Mouse (Mus musculus) cerebellum, postnatal 4 days (tissue): ENCODE data around the gene Adra1b.
A peak's percentile ranks its signal among the peaks of the same experiment; 100 is the strongest.

Source experiments
- DNase-seq, 2 experiments: peaks; one replicate each; pipeline ENCODE4 v3.0.0; 2022; ENCODE audit warnings: low spot score in 2 of 2, mixed read lengths in 1 of 2

The Adra1b gene

GRCm38 (mm10) chr11:43820552-43821460 lies 80.2 kb downstream of the Adra1b start:
- no peak for DNase-seq

DNA sequence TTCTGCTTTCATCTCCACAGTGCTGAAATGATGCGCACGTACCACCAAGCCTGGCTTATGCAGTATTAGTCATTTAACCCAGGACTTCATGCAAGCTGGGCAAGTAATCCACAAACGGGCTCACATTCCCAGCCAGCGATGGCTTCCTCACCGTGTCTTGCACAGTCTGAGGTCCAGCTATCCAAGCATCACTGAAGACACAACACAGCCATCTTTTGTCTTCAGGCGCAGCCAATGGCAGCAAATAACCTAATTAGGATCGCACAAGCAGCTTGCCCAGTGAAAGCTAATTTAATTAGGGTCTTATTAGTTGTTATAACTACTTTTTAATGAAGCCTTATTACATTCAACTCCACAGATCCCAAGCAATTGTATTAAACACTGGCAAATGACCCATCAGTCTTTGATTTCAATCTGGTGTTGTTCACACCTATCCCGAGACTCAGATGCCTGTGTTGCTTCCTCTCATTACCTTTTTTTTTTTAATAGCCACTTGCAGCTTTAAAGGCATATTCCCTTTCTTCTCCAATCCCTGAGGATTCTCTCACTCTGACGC lies 83.6 kb downstream of the Adra1b start:
- no peak for DNase-seq

DNA sequence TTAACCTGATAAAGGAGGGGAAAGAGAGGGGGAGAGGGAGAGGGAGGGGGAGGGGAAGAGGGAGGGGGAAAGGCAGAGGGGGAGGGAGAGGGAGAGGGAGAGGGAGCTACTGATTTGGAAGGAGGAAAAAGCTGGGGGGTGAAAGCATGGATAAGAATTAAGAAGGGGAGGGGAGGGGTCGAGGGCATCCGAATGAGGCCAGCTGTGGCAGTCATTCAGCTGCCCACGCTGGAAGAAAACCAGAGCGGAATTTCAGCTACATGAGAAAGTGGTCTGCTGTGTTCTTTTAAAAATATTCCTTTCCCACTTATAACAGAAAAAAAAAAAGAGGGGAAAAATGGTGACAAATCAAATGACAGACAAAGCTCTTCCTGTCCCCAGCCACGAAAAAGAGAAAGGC lies 88.5 kb downstream of the Adra1b start:
- DNase-seq = no peak

GRCm38 (mm10) chr11:43807732-43808131 lies 93.3 kb downstream of the Adra1b start:
- no peak for DNase-seq

- DNase-seq = no peak
Observed at GRCm38 (mm10) chr11:43795992-43796391, 105.0 kb downstream of the Adra1b start.

DNA sequence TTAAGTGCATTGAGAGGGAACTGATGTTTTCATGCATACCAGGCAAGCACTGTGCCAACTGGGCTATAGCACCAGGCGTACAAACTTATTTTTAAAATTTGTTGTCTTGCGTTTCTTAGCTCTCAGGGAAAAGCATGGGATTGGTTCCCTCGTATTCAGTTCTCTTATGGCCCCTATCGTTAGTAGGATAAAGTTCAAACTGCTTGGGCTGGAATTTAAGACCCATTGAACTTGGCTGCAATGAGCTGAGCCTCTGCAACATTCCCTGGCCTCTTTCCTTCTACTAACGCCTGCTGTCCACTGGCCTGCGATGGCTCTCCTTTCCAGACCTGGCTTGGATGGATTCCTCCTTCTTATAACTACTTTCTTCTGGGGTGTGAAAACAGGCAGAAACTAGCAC lies 110.6 kb downstream of the Adra1b start:
- no peak for DNase-seq

- DNase-seq = peak; percentile 70 to 76
Observed at GRCm38 (mm10) chr11:43783772-43784171, 117.2 kb downstream of the Adra1b start.

- no peak for DNase-seq
Observed at GRCm38 (mm10) chr11:43783106-43783505, 117.9 kb downstream of the Adra1b start.

DNA sequence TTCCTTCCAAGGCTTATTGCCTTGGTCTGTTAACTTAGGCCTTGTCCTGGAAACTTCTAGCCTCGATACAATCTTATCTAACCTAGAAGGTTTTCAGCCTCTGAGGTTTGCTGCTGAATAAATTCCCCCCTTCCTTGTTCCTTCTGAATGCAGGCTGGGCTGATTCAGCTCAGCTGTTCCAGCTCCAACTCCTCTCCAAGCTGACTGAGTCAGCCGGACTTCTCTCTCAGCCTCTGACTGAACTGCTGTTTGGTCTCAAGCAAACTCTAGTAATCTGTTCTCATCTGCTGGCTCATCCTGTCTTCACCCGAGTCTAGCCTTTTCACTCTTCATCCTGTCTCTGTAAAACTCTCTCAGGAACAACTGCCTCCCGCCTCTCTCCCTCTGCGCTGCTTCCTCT lies 121.5 kb downstream of the Adra1b start:
- no peak for DNase-seq

GRCm38 (mm10) chr11:43776324-43776694 lies 124.7 kb downstream of the Adra1b start:
- DNase-seq = no peak

GRCm38 (mm10) chr11:43775469-43776323 lies 125.3 kb downstream of the Adra1b start:
- peak in 1 of 2 experiments; percentile 10 for DNase-seq

DNA sequence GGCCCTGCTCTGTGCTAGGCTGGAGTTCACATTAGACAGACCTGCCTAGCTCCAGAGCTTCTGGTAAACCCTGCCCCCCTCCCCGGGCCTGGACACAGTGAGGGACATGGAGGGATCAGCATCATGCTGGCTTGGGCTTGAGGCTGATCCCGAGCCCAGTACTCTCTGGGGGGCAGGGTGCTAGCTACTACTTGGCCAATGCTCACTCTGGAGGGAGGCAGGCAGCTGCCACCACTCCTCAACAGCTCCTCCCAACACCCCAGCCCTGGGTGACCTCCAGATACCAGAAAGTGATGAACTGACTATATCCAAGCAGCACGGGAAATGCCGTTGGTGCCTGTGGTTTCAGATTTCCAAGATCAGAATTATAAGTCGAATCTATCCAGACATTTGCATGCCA lies 127.3 kb downstream of the Adra1b start:
- no peak for DNase-seq

- no peak for DNase-seq
Observed at GRCm38 (mm10) chr11:43770110-43770509, 130.9 kb downstream of the Adra1b start.

DNA sequence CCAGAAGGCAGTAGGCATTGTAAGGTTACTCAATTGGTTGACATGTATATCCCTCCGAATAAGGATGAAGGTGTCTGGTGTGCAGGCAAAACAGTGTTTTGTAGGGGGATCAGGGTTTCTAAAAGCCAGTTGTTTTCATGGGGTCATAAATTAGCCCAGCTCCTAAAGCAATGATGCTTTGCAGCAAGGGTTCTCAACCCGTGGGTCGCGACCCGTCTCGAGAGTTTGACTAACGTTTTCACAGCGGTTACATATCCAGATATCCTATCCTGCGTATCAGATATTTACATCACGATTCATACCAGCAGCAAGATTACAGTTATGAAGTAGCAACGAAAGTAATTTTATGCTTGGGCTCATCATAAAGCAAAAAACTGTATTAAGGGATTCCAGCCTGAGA lies 133.3 kb downstream of the Adra1b start:
- no peak for DNase-seq

GRCm38 (mm10) chr11:43766922-43767648 lies 133.9 kb downstream of the Adra1b start:
- peak; percentile 33 to 74 for DNase-seq

DNA sequence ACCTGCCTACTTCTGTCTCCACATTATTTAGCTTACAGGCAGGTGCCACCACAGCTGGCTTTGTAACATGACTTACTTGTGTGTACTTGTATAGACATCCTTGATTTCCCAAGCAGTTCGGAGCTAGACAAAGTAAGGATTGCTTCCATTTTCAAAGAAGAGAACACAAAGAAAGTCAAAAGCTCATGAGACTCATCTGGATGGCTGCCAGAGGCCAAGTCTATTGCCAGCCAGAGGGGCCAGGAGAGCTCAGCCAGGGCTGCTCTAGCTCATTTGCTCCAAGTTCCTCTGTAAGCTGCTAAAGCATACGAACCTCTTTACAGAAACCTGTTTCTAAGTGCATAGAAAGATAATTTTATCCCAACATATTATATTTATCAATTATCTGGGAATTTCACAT lies 142.6 kb downstream of the Adra1b start:
- no peak for DNase-seq

DNA sequence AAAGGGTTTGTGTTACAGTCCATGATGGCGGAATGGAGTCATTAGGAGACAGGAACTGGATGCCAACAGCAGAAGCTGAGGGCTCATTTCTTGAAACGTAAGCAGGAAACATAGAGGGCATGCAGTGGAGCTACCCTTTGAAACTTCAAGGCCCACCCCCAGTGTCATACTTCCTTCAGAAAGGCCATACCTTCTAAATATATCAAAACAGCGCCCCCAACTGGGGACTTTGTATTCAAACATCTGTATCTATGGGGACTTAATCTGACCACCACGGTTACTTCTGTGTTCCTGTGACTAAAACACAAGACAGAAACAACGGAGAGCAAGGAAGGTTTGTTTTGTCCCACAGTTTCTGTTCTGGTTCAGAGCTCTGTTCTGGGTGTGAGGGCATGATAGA lies 145.6 kb downstream of the Adra1b start:
- DNase-seq = no peak

GRCm38 (mm10) chr11:43754568-43754967 lies 146.4 kb downstream of the Adra1b start:
- DNase-seq = no peak

GRCm38 (mm10) chr11:43751542-43751941 lies 149.5 kb downstream of the Adra1b start:
- DNase-seq = no peak

- DNase-seq = peak; percentile 89 to 94
Observed at GRCm38 (mm10) chr11:43747233-43748226, 153.5 kb downstream of the Adra1b start, which contains the start of gene Ttc1. TSS of gene Ttc1 (minus strand) at chr11:43748008.
